Mouse (Mus musculus) olfactory bulb, adult 2 months (tissue): ENCODE measurements around the gene Pigh.

ENCODE experiments used
- CTCF ChIP-seq: fragments of 200-500 bp; IDR thresholded peaks from 2 replicates; pipeline ENCODE4 v1.5.1; 2012; ENCODE audit warnings: low read depth, mild to moderate bottlenecking, low read length, moderate library complexity; ENCODE audit not compliant: insufficient read depth
- POLR2A ChIP-seq: fragments of 200-500 bp; IDR thresholded peaks from 2 replicates; pipeline ENCODE4 v1.6.1; 2012; ENCODE audit warnings: mild to moderate bottlenecking, low read depth, low read length, moderate library complexity; ENCODE audit not compliant: insufficient read depth

- TF ChIP-seq POLR2A, result no peak
- TF ChIP-seq CTCF, result no peak
Observed at GRCm38 (mm10) chr12:79072576-79072975, 16.9 kb downstream of the Pigh start.
